In the genomic region with DNA sequence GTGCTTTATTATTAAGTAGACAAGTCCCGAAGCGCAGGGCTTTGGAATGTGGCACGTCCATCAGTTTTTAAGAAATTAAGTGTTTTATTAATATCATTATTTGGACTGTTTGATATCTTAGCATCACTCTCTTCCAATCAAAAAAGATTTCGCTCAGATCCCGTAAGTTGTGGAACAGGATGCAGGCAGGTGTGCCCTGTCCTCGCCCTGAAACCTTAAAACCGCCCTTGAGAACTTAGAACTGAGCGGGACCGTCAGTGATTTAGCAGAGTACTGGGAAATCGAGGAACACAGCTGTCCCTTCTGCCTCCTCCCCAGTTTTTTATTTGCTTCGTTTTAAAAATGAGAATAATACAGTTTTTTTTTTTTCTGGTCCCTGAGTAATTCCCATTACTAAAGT, we compare ENCODE assay signal across 8 mouse cellular contexts. TPM values are rescaled to one million over a fixed set of nuclear protein-coding genes. Genes with fewer than 3 reads are reported as not detected.
DNase-seq lines count a peak whose midpoint lies in the region; ATAC-seq and TF ChIP-seq lines count a peak whose summit lies in the region.

No protein-coding gene starts in this region.

- no peaks in the 10 kb centered on the region for H3K9me3 ChIP-seq in forebrain, embryonic 11.5 days (ENCODE audit: control insufficient read depth, low read length)
- no peaks in the 10 kb centered on the region for H3K9me3 ChIP-seq in liver, embryonic 13.5 days (replicated peaks)

- WGBS in forebrain, embryonic 11.5 days = 5% methylated on average over 11 of the region's 11 CpGs
- WGBS in liver, embryonic 13.5 days (ENCODE audit: insufficient replicate concordance) = 4% methylated on average over 11 of the region's 11 CpGs

- DNase-seq in gastrocnemius, adult 2 months = no peak
- DNase-seq in gastrocnemius, postnatal 36 days = no peak
- no peak for DNase-seq in forebrain, embryonic 11.5 days (ENCODE audit: low spot score)
- no peak for DNase-seq in liver, embryonic 13.5 days
- no peak for DNase-seq in frontal cortex, postnatal 10 days (ENCODE audit: low spot score in 2 of 2)
- no peak for DNase-seq in cerebellum, adult 9-11 months
- no peak for DNase-seq in embryo, embryonic 10 days (ENCODE audit: low spot score)

- intact Hi-C loops in gastrocnemius, adult 2 months (cut with DNase I) = loop anchor here (2.0 to 5.0 kb wide), 2 partner anchors 20 to 80 kb away; partner anchors contain the start of genes Cebpz, Gpatch11, Heatr5b and Ndufaf7
- intact Hi-C loops in gastrocnemius, postnatal 36 days (cut with DNase I) = no loop called here

- peak overlapping the region; percentile 69 for H3ac ChIP-seq in C2C12 (ENCODE audit: control insufficient read depth, insufficient read length, low read depth)

- no peaks in the 10 kb centered on the region for H3K79me3 ChIP-seq in C2C12 (ENCODE audit: low read depth)

- TF ChIP-seq CTCF in gastrocnemius, adult 2 months (IDR thresholded peaks at IDR 0.05) = no peak
- no peak for TF ChIP-seq CTCF in C2C12 (IDR thresholded peaks at IDR 0.05; ENCODE audit: control insufficient read depth, insufficient read depth, insufficient read length)

- H3K27ac ChIP-seq in gastrocnemius, adult 2 months = peak overlapping the region; percentile 92
- H3K27ac ChIP-seq in forebrain, embryonic 11.5 days (ENCODE audit: low read depth, low read length) = peak overlapping the region; percentile 58
- peak overlapping the region; percentile 82 for H3K27ac ChIP-seq in liver, embryonic 13.5 days

- peaks cover 42% of the 10 kb centered on the region for H3K36me3 ChIP-seq in C2C12 (ENCODE audit: control insufficient read depth, insufficient read depth)
- H3K36me3 ChIP-seq in forebrain, embryonic 11.5 days (ENCODE audit: control insufficient read depth, insufficient read depth, low read length) = peaks cover 7% of the 10 kb centered on the region
- peaks cover 30% of the 10 kb centered on the region for H3K36me3 ChIP-seq in liver, embryonic 13.5 days

- peak overlapping the region; percentile 67 for H3K9ac ChIP-seq in forebrain, embryonic 11.5 days (ENCODE audit: low read length)
- peak overlapping the region; percentile 82 for H3K9ac ChIP-seq in liver, embryonic 13.5 days

- ATAC-seq in forebrain, embryonic 11.5 days (replicated peaks; ENCODE audit: low FRiP score) = peak; percentile 14
- ATAC-seq in liver, embryonic 13.5 days (ENCODE audit: low read depth) = 0 out of 2 replicates have a peak, but pooled peaks have one; percentile 17

- H3K4me3 ChIP-seq in gastrocnemius, adult 2 months = peak overlapping the region; percentile 75
- peak overlapping the region; percentile 39 for H3K4me3 ChIP-seq in C2C12 (ENCODE audit: insufficient read depth, poor library complexity, severe bottlenecking)
- peak overlapping the region; percentile 63 for H3K4me3 ChIP-seq in forebrain, embryonic 11.5 days (ENCODE audit: low read depth, low read length)
- peak overlapping the region; percentile 77 for H3K4me3 ChIP-seq in liver, embryonic 13.5 days (replicated peaks)

- no peaks in the 10 kb centered on the region for H3K27me3 ChIP-seq in C2C12 (ENCODE audit: control insufficient read depth, insufficient read depth, insufficient read length)
- H3K27me3 ChIP-seq in forebrain, embryonic 11.5 days (ENCODE audit: control insufficient read depth, insufficient read depth, low read length) = no peaks in the 10 kb centered on the region
- no peaks in the 10 kb centered on the region for H3K27me3 ChIP-seq in liver, embryonic 13.5 days

- H3K4me1 ChIP-seq in forebrain, embryonic 11.5 days (replicated peaks; ENCODE audit: control insufficient read depth, insufficient read depth, low read length) = no peaks in the 10 kb centered on the region; the same call in 1 of the 2 replicates
- H3K4me1 ChIP-seq in liver, embryonic 13.5 days (replicated peaks) = peaks cover 29% of the 10 kb centered on the region

- H3K79me2 ChIP-seq in C2C12 (ENCODE audit: control insufficient read depth, insufficient read depth) = no peaks in the 10 kb centered on the region

- H3K4me2 ChIP-seq in forebrain, embryonic 11.5 days (ENCODE audit: low read depth, low read length, severe bottlenecking) = peak overlapping the region; percentile 65
- peak overlapping the region; percentile 83 for H3K4me2 ChIP-seq in liver, embryonic 13.5 days

TF ChIP-seq in C2C12, 6 proteins besides CTCF, POLR2A, EP300 and RAD21:
- TF ChIP-seq USF1 (IDR thresholded peaks at IDR 0.05; ENCODE audit: low read depth) (no peak), MYOD1 (IDR thresholded peaks at IDR 0.05; ENCODE audit: control insufficient read depth, insufficient read length, low read depth) (no peak), MYOG (IDR thresholded peaks at IDR 0.05; ENCODE audit: control insufficient read depth, extremely low read depth, insufficient read length) (no peak), CEBPB (IDR thresholded peaks at IDR 0.05; ENCODE audit: low read depth) (no peak), MAX (IDR thresholded peaks at IDR 0.05) (no peak), FOSL1 (IDR thresholded peaks at IDR 0.05; ENCODE audit: insufficient read depth, low read length, poor library complexity, severe bottlenecking) (no peak)

RNA-seq across cellular contexts. Expression of gene Cebpzos, which starts 0.6 kb away (rescaled TPM):
- 10 to 100 TPM; 36.5 to 48.7 TPM for total RNA-seq in gastrocnemius, adult 2 months (2021)
- total RNA-seq in gastrocnemius, postnatal 36 days (2021) = 10 to 100 TPM; 33.4 to 48.2 TPM
- polyA plus RNA-seq in C2C12 (2012; fragmentation: generic; extraction: Trizol) = 25.6 TPM
- 98.7 and 121 TPM in 2 replicates for polyA plus RNA-seq in forebrain, embryonic 11.5 days (2014; fragmentation: Nextera tagmentation; extraction: Ambion mirVana)
- polyA plus RNA-seq in liver, embryonic 13.5 days (2015; fragmentation: Nextera tagmentation; extraction: Ambion mirVana) = 57.3 and 64.9 TPM in 2 replicates

RNA-seq across cellular contexts. Expression of gene Sult6b1, which starts 10.1 kb away (rescaled TPM):
- total RNA-seq in gastrocnemius, adult 2 months (2021) = not detected
- not detected for total RNA-seq in gastrocnemius, postnatal 36 days (2021)
- polyA plus RNA-seq in C2C12 (2012; fragmentation: generic; extraction: Trizol) = 0.04 TPM
- polyA plus RNA-seq in forebrain, embryonic 11.5 days (2014; fragmentation: Nextera tagmentation; extraction: Ambion mirVana) = 0.33 TPM in 1 of 2 replicates, not detected in the other
- polyA plus RNA-seq in liver, embryonic 13.5 days (2015; fragmentation: Nextera tagmentation; extraction: Ambion mirVana) = 0.10 and 0.13 TPM in 2 replicates

RNA-seq across cellular contexts. Expression of gene Cebpz, which starts 20.0 kb away (rescaled TPM):
- 10 to 100 TPM; 26.2 to 27.5 TPM for total RNA-seq in gastrocnemius, adult 2 months (2021)
- total RNA-seq in gastrocnemius, postnatal 36 days (2021) = 10 to 100 TPM; 17.8 to 24.8 TPM
- 11.3 TPM for polyA plus RNA-seq in C2C12 (2012; fragmentation: generic; extraction: Trizol)
- polyA plus RNA-seq in forebrain, embryonic 11.5 days (2014; fragmentation: Nextera tagmentation; extraction: Ambion mirVana) = 57.6 and 59.9 TPM in 2 replicates
- 44.2 and 51.1 TPM in 2 replicates for polyA plus RNA-seq in liver, embryonic 13.5 days (2015; fragmentation: Nextera tagmentation; extraction: Ambion mirVana)

RNA-seq across cellular contexts. Expression of gene Ndufaf7, which starts 20.0 kb away (rescaled TPM):
- 10 to 100 TPM; 22.0 to 31.8 TPM for total RNA-seq in gastrocnemius, adult 2 months (2021)
- total RNA-seq in gastrocnemius, postnatal 36 days (2021) = 10 to 100 TPM; 24.0 to 27.6 TPM
- polyA plus RNA-seq in C2C12 (2012; fragmentation: generic; extraction: Trizol) = 13.0 TPM
- 46.1 and 52.7 TPM in 2 replicates for polyA plus RNA-seq in forebrain, embryonic 11.5 days (2014; fragmentation: Nextera tagmentation; extraction: Ambion mirVana)
- polyA plus RNA-seq in liver, embryonic 13.5 days (2015; fragmentation: Nextera tagmentation; extraction: Ambion mirVana) = 38.8 and 39.2 TPM in 2 replicates

RNA-seq across cellular contexts. Expression of gene Eif2ak2, which starts 34.5 kb away (rescaled TPM):
- 1 to 10 TPM; 3.6 to 4.0 TPM for total RNA-seq in gastrocnemius, adult 2 months (2021)
- total RNA-seq in gastrocnemius, postnatal 36 days (2021) = 1 to 10 TPM; 3.4 to 3.6 TPM
- polyA plus RNA-seq in C2C12 (2012; fragmentation: generic; extraction: Trizol) = 2.4 TPM
- polyA plus RNA-seq in forebrain, embryonic 11.5 days (2014; fragmentation: Nextera tagmentation; extraction: Ambion mirVana) = 6.5 and 7.5 TPM in 2 replicates
- 9.4 and 11.5 TPM in 2 replicates for polyA plus RNA-seq in liver, embryonic 13.5 days (2015; fragmentation: Nextera tagmentation; extraction: Ambion mirVana)
